Mouse (Mus musculus) embryo, embryonic 9.5 days (tissue): ENCODE measurements around the gene B230217C12Rik.
A peak's percentile ranks its signal among the peaks of the same experiment; 100 is the strongest.
"Not testable (repeated sequence)": the region's sequence is repeated elsewhere in the genome, so short reads cannot be mapped to it uniquely, and the experiment has no call there.

Experiments used
- DNase-seq: peaks from one replicate; pipeline ENCODE4 v3.0.0-alpha.2; 2017; ENCODE audit errors: extremely low spot score

Gene B230217C12Rik

GRCm38 (mm10) chr11:97866091-97866888, 25.7 kb downstream of the B230217C12Rik start:
- no peak for DNase-seq

DNA sequence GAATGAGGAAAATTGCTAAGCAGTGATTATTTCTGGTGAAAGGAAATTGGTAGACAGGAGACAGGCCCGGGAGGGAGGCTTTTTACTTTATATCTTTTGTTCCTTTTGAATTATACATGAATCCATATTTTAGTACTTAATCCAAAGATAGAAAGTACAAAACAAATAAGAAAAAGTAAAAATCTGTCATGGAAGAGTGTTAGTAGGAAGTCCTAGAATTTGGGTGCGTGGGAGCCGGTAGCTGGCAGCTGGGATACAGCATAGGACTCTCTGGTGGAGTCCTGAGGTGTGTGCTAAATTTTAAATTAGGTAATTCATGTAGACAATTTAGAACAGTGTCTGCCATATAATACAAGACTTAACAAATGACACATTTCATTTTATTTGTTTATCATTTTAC, 27.0 kb downstream of the B230217C12Rik start:
- DNase-seq = no peak

- DNase-seq = not testable (repeated sequence)
These were observed 31.8 kb downstream of the B230217C12Rik start for GRCm38 (mm10) chr11:97872378-97872777.

- no peak for DNase-seq
These were observed 33.8 kb downstream of the B230217C12Rik start for GRCm38 (mm10) chr11:97874396-97874795.

DNA sequence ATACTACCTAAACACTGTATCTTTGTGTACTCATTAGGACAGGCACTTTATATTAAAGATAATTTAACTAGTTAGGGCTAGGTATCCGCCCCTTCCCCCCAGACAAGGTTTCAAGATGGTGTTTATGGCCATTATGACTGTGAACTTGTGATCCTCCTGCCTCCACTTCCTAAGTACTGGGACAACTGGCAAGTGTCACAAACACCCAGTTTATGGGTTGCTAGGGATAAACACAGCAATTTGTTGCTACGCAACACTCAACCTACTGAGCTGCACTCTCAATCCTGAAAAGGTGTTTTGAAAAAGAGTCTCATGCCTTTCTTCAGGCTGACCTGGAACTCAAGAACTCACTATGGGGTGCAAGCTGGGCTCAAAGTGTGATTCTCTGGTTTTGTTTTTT, 36.8 kb downstream of the B230217C12Rik start:
- DNase-seq = no peak

- no peak for DNase-seq
These were observed 39.8 kb downstream of the B230217C12Rik start for GRCm38 (mm10) chr11:97880362-97880761.

DNA sequence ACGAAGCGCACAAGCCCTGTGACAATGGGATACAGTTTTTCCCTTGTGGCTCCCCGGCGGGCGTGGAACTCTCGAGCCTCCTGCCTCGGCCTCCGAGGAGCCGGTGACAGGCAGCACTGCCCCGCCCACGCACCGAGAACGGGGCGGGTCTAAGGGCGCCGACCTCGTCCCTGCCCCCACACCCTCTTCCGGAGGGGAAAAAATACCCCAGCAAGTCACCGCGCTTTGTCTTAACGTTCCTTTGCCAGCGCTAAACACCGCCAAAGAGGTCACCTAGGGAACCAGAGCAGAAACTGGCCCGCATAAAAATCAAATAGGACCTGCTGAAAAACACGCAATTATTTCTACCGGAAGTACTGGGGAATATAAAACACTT, 43.0 kb downstream of the B230217C12Rik start:
- peak; percentile 79 for DNase-seq

GRCm38 (mm10) chr11:97883918-97884600, 43.5 kb downstream of the B230217C12Rik start, which contains the start of gene Fbxo47:
Gene Fbxo47, minus strand, starts transcription at chr11:97884154.
- peak; percentile 96 for DNase-seq

DNA sequence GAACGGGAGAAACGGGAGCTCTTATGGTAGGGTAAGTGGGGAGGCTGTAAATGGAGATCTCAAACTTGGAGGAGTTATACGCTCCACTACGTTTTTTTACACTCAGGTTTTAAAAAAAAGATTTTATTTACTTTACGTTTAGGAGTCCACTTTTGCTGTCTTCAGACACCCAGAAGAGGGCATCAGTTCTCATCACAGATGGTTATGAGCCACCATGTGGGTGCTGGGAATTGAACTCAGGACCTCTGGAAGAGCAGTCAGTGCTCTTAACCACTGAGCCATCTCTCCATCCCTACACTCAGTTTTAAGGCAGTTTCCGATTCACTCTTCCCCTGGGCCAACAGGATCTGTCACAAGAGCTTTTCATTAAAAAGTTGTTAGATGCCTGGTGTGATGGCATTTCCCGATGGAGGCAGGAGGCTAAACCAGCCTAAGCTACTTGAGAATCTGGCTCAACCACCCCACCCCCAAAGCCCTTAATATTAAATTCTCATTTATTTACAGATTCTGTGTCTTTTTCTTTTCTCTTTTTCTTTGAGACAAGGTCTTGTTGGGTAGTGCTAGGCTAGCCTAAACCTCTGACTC, 44.1 kb downstream of the B230217C12Rik start:
- DNase-seq = no peak

DNA sequence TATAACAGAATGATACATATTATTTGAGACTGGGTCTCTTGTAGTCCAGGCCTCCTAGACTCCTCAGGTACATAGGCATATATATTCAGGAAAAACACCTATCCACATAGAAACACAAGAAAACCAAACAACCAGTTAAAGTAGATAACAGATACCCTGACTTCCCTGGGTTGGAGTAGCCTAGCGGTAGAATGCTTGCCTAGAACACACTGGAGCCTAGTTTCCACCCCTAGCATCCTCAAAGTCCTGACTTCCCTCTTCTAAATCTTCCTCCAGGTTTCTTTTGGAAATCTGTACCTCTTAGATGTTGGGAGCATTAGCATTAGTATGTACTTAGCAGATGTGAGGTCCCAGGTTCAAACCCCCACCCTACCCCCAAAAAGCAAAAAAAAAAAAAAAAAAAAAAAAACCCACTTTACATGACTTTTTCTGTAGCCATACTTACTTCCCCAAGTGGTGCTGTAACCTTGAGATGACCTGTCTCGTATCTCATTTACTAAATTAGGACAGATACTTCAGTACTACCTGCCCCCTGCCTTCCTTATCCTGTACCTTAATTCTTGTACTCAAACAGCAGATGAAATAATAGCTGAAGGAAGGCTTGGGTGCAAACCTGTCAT, 44.8 kb downstream of the B230217C12Rik start:
- no peak for DNase-seq

DNA sequence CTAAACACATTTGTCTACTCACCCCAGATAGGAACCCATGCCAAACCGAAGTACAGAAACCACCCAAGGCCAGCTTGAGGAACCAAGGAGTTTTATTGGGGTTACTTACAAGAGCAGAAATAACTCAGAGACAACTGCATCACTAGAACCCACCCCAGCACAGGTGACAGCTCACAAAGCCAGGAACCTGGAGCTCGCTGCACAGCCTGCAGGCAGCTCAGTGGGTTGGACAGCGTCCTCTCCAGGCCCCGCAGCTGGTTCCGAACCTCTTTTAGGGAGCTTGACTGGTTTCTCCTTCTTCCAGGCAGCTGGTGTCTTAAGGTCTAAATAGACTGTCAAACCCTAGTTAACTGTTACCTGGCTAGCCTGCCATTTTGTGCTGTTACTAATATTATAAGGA, 51.2 kb downstream of the B230217C12Rik start:
- no peak for DNase-seq
